Mouse (Mus musculus) liver, postnatal 0 days (tissue): ENCODE data around the gene Prkca. TPM values are rescaled to one million over a fixed set of nuclear protein-coding genes. Genes with fewer than 3 reads are reported as not detected.

Experiments
- ATAC-seq: fragments of 200-750 bp; cut with Nextera tagmentation; 2 replicates; pipeline ENCODE4 v1.8.0; 2017; ENCODE audit warnings: mild to moderate bottlenecking, moderate library complexity
- DNase-seq: peaks from one replicate; pipeline ENCODE4 v3.0.0-alpha.2; 2016
- H3K27ac ChIP-seq: fragments of 300-500 bp; sonication (generic); 2 replicates; pipeline ENCODE4 v1.5.1; 2014; ENCODE audit warnings: antibody characterized with exemption, moderate library complexity, mild to moderate bottlenecking, low read depth
- H3K27me3 ChIP-seq: fragments of 300-500 bp; sonication (generic); 2 replicates; pipeline ENCODE4 v1.6.1; 2014; ENCODE audit warnings: low read length, control low read depth, mixed read lengths; ENCODE audit not compliant: insufficient read depth
- H3K36me3 ChIP-seq: fragments of 300-500 bp; sonication (generic); replicated peaks from 2 replicates; pipeline ENCODE4 v1.6.1; 2014; ENCODE audit warnings: mild to moderate bottlenecking, control low read depth, low read length, moderate library complexity, mixed read lengths; ENCODE audit not compliant: insufficient read depth
- H3K4me1 ChIP-seq: fragments of 300-500 bp; sonication (generic); 2 replicates; pipeline ENCODE4 v1.6.1; 2014; ENCODE audit warnings: antibody characterized with exemption, mild to moderate bottlenecking, control low read depth; ENCODE audit not compliant: insufficient read depth
- H3K4me2 ChIP-seq: fragments of 300-500 bp; sonication (generic); 2 replicates; pipeline ENCODE4 v1.6.1; 2014; ENCODE audit warnings: low read depth, mild to moderate bottlenecking, low read length, moderate library complexity, mixed read lengths
- H3K4me3 ChIP-seq: fragments of 300-500 bp; sonication (generic); 2 replicates; pipeline ENCODE4 v1.5.1; 2014; ENCODE audit warnings: low read depth, low read length
- H3K9ac ChIP-seq: fragments of 300-500 bp; sonication (generic); replicated peaks from 2 replicates; pipeline ENCODE4 v1.6.1; 2014; ENCODE audit warnings: mild to moderate bottlenecking, moderate library complexity
- H3K9me3 ChIP-seq: fragments of 300-500 bp; sonication (generic); 2 replicates; pipeline ENCODE4 v1.6.1; 2016; ENCODE audit warnings: mild to moderate bottlenecking, control low read depth, low read length, mixed read lengths
- CTCF ChIP-seq: sonication (generic); IDR thresholded peaks from 2 replicates; pipeline ENCODE4 v1.5.1; 2016; ENCODE audit warnings: antibody characterized with exemption, low read depth
- EP300 ChIP-seq: IDR thresholded peaks from 2 replicates; pipeline ENCODE4 v1.6.1; 2016; ENCODE audit warnings: antibody characterized with exemption, low read depth, mild to moderate bottlenecking
- WGBS: fragments of 180-500 bp; shearing (Covaris S2); extraction: QIAGEN DNeasy Blood & Tissue Kit; methylation state at CpG from one replicate; pipeline ENCODE4 v1.1.7; 2014; ENCODE audit not compliant: insufficient replicate concordance; 5-methylcytosine and 5-hydroxymethylcytosine counted together
- polyA plus RNA-seq: library from polyadenylated mRNA; unstranded; fragments of >200 nt; fragmentation: Nextera tagmentation; extraction: Ambion mirVana; gene quantifications from 2 replicates; pipeline ENCODE4 v1.2.1, GENCODE M21; 2015

Gene Prkca
- polyA plus RNA-seq, 1 experiment from 2014 or later, result 3.0 TPM

DNA sequence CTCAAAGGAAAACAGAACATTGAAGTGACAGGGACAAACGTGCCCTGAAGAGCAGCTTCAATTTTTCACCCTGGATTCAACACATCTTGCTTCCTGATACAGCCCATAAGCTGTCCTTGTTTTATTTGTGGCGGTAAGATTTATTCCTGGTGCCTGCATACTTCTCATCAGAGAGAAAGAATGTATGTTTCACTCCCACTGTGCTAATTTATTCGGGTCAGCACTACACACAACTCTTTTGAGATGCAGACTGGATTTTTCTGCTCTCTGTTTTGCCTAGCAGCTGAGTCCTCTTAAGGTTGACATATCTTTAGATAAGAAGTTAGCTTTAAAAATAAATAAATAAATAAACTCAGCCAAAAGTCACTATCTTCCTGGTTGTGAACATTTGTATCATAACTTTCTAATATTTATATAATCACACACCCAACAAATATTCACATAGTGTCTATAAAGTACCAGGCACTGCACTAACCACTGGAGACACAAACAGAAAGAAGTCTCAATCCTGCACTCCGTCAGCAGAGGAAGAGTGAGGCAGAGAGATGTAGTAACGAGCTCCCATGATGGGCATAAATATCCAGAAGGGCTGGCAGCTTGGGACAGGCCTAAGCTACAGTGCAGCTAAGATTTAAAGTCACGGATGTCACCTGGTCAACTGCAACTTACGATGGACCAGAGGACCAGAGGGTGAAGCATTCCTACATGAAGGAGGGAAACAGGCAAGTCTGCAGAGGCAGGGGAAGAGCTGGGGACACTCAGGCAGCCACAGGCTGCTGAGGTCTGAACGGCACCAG is 9.9 kb downstream of the Prkca start:
- no peak overlapping the region for H3K4me3 ChIP-seq
- no peaks in the 10 kb centered on the region for H3K36me3 ChIP-seq
- DNase-seq, result no peak
- WGBS, result 64% methylated on average over 8 of the region's 8 CpGs
- no peak overlapping the region for H3K9ac ChIP-seq
- H3K9me3 ChIP-seq, result no peaks in the 10 kb centered on the region
- peaks cover 3% of the 10 kb centered on the region; the same call in 1 of the 2 replicates for H3K4me1 ChIP-seq
- H3K4me2 ChIP-seq, result no peak overlapping the region
- no peaks in the 10 kb centered on the region for H3K27me3 ChIP-seq
- no peak for TF ChIP-seq CTCF
- TF ChIP-seq EP300, result no peak
- ATAC-seq, result no peak
- H3K27ac ChIP-seq, result no peak overlapping the region

DNA sequence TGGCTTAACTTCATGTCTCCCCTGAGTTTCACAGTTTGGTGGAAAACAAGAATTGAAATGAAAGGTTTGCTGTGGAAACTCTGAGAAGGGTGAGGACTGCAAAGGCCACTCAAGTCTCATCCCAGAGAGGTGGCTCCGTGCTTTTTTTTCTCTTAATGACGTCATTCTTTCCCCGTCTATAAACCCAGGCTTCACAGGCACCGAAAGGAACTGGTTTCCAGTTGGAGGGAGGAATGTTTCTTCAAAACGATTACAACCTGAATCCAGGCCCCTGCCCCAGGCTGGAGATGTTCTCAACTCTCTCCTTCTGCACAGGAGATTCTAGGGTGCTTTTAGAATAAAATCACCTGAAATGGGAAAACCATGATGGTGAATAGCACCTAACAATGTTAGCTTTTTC is 10.7 kb downstream of the Prkca start:
- WGBS, result 68% methylated on average over 5 of the region's 5 CpGs
- no peaks in the 10 kb centered on the region for H3K9me3 ChIP-seq
- H3K4me2 ChIP-seq, result no peak overlapping the region
- no peak for ATAC-seq
- H3K4me1 ChIP-seq, result peaks cover 3% of the 10 kb centered on the region; the same call in 1 of the 2 replicates
- TF ChIP-seq EP300 (no peak), CTCF (no peak)
- no peak overlapping the region for H3K9ac ChIP-seq
- no peak for DNase-seq
- H3K27ac ChIP-seq, result no peak overlapping the region
- H3K4me3 ChIP-seq, result no peak overlapping the region
- no peaks in the 10 kb centered on the region for H3K36me3 ChIP-seq
- no peaks in the 10 kb centered on the region for H3K27me3 ChIP-seq

DNA sequence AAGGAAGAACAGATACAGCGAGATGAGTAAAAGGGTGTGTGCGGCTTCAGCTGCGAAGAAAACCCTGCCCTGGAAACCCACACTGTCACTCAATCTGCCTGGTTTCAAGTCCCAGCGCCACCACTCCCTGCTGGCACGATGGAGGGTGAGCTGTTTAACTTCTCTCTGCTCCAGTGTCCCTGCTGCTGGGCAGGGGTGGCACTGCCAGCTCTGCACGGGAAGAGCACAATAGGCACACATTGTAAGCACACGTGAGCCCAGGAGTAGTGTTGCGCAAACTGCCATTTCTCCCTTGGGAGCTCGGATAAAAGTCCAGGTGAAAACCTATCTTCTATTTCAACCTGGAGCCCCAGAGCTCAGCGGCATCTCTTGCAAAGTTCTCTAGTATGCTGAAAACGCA is 12.9 kb downstream of the Prkca start:
- Histone ChIP-seq H3K9ac (no peak overlapping the region), H3K4me2 (no peak overlapping the region), H3K4me3 (no peak overlapping the region), H3K27me3 (no peaks in the 10 kb centered on the region), H3K9me3 (no peaks in the 10 kb centered on the region), H3K4me1 (peaks cover 3% of the 10 kb centered on the region; the same call in 1 of the 2 replicates), H3K27ac (no peak overlapping the region), H3K36me3 (no peaks in the 10 kb centered on the region)
- TF ChIP-seq CTCF (no peak), EP300 (no peak)
- ATAC-seq (no peak), DNase-seq (no peak)
- WGBS, result 70% methylated on average over 11 of the region's 11 CpGs

DNA sequence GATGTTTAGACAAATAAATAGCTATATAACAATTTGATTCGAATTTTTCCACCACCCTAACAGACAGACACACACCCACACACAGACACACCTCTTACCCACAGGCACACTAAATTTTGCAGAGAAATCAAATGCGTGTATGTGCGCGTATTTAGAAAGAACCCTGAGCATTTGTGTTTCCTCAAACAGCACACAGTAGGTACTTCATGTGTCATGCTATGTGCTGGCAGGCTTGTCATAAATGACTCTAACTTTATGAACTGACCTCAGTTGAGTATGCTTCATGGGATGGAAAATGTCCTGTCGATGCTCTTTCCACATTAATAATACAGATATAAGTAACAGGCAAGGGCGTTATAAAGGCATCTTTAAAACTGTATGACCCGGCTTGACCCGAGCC is 17.8 kb downstream of the Prkca start:
- TF ChIP-seq CTCF (no peak), EP300 (no peak)
- H3K9ac ChIP-seq, result no peak overlapping the region
- H3K27me3 ChIP-seq, result no peaks in the 10 kb centered on the region
- no peak overlapping the region for H3K4me2 ChIP-seq
- H3K27ac ChIP-seq, result no peak overlapping the region
- no peaks in the 10 kb centered on the region for H3K4me1 ChIP-seq
- no peaks in the 10 kb centered on the region for H3K36me3 ChIP-seq
- ATAC-seq (no peak), DNase-seq (no peak)
- WGBS, result 81% methylated on average over 8 of the region's 8 CpGs
- no peaks in the 10 kb centered on the region for H3K9me3 ChIP-seq
- no peak overlapping the region for H3K4me3 ChIP-seq

DNA sequence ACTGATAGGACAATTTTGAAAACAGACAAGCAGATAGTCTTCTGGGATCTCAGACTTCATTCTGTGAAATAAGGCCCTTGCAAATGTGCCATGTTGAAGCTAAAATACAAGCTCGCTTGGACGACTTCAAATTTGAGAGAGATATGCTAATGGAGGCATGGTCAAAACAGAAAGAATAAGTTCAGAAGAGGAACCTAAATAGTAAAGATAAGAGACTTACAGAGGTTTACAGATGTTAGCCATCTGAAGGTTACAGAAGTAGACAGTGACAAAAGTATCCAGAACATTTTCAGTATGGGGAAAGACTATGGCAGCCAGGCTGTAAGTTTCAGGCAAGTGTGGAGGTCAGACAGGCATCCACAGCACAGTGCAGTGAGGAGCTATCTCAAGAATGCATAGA is 21.6 kb downstream of the Prkca start:
- DNase-seq (no peak), ATAC-seq (no peak)
- Histone ChIP-seq H3K4me1 (no peaks in the 10 kb centered on the region), H3K27me3 (no peaks in the 10 kb centered on the region), H3K4me2 (no peak overlapping the region), H3K9me3 (no peaks in the 10 kb centered on the region), H3K9ac (no peak overlapping the region), H3K36me3 (no peaks in the 10 kb centered on the region; the same call in 1 of the 2 replicates), H3K27ac (no peak overlapping the region), H3K4me3 (no peak overlapping the region)
- WGBS, result 58% methylated on average over 2 of the region's 2 CpGs
- TF ChIP-seq CTCF (no peak), EP300 (no peak)

DNA sequence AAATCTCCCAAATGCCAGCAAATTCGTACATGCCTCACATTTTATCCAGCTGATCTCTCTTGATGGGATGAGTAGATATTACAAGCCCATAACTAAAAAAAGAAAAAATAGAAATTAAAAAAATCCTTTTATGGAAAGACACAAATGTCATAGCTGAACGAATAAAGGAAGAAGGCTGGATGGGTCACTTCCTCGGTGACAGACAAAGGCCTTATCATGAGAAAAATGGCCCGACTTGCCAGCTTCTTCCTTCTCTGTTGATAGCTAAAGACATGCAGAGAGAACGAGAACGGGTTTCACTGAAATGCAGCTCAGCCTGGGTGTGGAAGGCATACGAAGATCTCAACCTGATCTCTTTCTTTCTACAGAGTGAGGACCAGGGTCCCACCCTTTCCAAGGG is 23.2 kb downstream of the Prkca start:
- WGBS, result 40% methylated on average over 7 of the region's 7 CpGs
- Histone ChIP-seq H3K9ac (no peak overlapping the region), H3K4me1 (no peaks in the 10 kb centered on the region), H3K36me3 (no peaks in the 10 kb centered on the region; the same call in 1 of the 2 replicates), H3K4me3 (no peak overlapping the region), H3K4me2 (no peak overlapping the region), H3K9me3 (no peaks in the 10 kb centered on the region), H3K27me3 (no peaks in the 10 kb centered on the region), H3K27ac (no peak overlapping the region)
- DNase-seq (no peak), ATAC-seq (no peak)
- no peak for TF ChIP-seq CTCF
- no peak for TF ChIP-seq EP300
